Mouse (Mus musculus): ENCODE measurements around the gene Rap1b.
"Not testable (repeated sequence)": the region's sequence is repeated elsewhere in the genome, so short reads cannot be mapped to it uniquely, and the experiment has no call there.

Rap1b gene

DNA sequence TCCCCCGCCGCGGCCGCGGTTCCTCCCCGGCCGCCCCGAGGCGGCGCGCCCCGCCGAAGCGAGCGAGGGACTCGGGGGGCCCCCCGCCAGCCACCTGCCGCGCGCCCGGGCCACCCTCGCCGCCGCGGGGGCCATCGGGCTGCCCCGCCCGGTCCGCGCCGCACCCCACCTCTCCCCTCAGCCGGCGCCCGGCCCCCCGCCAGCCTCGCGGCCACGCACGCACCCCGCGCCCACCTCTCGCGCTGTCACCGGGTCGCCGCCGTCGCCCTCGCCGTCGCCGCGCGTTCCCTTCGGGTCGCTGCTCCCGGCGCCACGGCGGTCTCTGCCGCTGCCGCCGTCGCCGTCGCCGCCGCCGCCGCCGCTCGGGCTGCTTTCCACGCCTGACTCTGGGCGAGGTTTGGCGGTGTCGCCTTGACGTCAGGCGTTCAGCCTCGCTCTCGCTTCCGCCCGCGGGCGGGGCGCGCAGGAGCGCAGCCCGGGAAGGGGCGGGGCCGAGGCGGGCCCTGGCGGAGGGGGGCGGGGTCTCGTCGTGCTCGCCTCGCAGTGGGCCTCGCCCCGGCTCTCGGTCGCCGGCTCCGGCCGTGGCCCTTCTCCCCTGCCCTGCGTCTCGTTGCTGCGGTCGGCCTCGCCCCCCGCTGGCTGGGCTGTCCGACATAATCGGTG lies at the start of gene Rap1b:
TSS of gene Rap1b (minus strand) at position 439 of the 663 bp plus-strand sequence.
- peak; percentile 96 for DNase-seq (ENCODE audit: extremely low spot score, low spot score)

DNA sequence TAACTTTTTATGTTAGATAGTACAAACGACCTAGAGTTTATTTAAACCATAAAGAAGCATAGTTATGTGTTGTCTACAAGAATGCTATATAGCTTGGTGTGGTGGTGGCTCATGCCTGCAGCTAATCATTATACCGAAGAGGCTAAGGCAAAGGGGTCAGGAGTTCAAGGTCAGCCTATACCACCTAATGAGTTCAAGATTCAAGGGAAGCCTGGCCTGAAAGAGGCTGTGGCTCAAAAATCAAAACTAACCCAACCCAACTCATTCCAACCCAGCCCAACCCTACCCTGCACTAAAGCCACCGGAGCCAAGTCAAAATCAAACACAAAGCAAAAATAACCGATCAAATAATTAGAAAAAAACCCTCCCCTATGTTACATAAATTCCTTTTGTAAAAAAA lies 49.4 kb upstream of the Rap1b start:
- no peak for DNase-seq (ENCODE audit: extremely low spot score, low spot score)

DNA sequence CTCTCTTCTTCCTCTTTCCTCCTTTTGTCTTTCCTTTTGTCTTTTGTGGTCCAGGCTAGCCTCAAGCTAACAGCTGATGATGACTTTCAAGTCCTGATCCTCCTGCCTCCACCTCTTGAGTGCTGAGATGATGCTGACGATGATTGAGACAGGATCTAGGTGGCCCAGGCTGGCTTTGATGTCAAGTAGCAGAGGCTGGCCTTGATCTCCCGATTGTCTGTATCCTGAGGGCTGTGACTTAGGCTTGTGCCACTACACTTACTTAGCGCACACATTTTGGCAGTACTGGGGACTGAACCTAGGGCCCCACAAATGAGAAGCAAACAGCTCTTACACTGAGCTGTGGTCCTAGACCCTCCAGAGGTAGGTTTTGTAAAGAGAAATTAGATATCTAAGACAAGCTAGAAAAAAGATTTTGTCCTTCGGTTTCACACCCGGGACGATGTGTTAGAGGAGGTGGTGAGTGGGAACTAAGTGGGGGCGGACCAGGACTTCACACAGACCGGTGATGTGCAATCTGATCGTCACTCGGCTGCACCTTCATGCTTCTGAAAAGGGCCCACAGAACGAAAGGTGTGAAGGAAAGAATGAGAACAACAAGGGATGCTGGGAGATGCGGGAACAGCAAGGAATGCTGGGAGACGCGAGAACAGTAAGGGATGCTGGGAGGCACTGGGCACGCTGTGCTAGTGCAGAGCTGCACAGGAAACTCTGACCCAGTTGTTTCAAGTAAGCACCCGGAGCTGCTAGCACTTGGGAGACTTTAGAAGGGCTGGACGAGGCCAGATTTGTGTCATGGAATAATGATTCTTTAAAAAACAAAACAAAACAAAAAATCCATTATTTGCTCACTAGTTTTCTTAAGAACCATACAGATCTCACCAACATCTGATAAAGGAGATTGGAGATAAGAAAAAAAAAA lies 48.5 kb upstream of the Rap1b start:
- no peak for DNase-seq (ENCODE audit: extremely low spot score, low spot score)

DNA sequence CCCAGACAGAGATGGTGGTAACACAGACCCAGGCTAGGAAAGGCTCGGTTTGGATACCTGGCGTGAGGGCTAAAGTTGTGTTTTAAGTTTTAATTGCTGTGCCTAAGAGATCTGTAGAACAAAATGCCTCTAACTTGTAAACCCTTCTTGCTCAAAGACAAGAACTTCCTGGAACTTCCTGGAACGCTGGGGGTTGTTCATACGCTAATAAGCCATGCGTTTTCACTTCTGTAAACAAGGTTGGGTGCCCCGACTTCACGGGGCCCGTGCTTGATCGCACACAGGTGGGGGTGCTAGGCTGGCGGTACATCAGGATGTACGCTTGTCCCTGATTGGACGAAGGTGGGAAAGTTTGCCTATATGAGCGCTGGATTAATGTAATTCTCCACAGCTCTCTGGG lies 47.3 kb upstream of the Rap1b start:
- DNase-seq (ENCODE audit: extremely low spot score, low spot score): not testable (repeated sequence)

DNA sequence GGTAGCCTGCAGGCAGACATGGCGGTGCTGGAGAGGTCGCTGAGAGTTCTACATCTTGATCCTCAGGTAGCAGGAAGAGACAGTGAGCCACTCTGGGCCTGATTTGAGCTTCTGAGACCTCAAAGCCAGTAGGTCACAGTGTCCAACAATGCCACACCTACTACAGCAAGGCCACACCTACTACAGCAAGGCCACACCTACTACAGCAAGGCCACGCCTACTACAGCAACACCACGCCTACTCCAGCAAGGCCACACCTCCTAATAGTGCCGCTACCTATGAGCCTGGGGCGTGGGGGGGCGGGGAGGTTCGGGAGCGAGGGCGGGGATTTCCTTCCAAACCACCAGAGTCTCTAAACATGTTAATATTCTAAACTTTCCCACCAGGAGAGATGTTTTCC lies 45.5 kb upstream of the Rap1b start:
- DNase-seq (ENCODE audit: extremely low spot score, low spot score): no peak

DNA sequence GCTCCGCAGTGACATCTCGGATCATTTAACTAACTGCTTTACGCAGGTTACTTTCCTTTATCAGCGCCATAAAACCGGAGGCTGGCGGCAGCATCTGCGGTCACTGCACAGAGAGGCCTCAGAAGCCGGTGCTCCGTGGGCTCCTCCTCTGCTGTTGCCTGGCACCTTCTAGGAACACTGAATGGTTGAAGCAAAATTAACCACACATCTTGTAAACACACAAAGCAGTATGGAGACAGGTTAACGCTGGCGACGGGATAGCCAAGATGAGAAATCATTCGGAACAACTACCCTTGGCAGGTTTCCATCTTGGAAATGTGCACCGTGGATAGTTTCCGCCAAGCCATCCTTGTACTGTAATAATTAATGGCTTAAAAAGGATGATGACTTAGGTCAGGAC lies 43.0 kb upstream of the Rap1b start:
- no peak for DNase-seq (ENCODE audit: extremely low spot score, low spot score)

DNA sequence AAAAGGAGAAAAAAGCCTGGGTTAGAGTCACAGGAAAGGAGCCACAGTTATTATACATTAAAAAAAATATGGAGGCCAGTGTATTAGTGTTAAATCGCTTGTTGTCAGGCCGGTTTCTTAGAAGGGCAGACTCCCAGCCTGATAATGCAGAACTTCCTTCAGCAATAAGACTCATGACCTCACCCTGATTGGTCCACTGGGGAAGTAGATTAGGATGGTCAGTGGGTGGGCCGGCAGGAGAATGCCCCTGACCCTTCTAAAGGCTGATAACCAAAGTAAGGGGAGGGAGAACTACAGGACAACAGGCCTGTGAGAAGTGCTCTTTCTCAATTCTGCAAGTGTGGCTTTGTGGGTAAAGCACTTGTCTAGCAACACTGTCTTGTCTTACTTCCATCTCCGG lies 39.5 kb upstream of the Rap1b start:
- DNase-seq (ENCODE audit: extremely low spot score, low spot score): no peak

DNA sequence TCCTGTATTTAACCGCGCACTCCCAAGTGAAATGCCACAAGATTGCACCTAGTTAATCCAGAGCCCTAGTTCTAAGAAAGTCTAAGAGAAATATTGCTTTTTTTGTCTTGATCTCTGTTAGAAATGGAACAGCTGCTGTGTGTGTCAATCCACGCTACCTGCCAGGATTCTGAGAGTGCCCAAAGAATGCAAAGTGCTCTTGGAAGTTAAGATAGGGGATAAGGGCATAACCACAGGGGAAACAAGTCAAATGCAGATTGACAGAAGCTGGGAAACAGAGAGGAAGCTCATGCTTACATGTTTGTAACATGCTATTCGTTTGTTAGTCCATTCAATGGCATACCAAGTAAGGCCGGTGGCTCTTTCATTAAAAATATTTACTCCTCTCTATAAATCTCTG lies 38.9 kb upstream of the Rap1b start:
- no peak for DNase-seq (ENCODE audit: extremely low spot score, low spot score)

DNA sequence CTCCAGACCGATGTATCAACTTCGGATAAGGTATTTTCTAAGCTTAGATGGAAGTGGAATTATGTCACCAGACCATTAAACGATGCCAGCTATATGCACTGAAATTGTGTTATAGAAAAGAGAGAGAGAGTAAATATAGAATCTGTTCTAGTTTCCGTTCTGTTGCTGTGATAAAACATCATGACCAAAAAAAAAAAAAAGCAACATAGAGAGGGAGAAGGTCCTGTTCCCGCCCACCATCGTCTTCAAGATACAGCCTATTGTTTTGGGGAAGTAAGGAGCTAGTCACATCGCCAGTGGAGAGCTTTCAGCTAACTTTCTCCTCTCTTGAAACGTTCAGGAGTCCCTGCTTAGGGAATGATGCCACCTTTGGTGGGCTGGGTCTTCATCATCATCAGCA lies 37.6 kb upstream of the Rap1b start:
- no peak for DNase-seq (ENCODE audit: extremely low spot score, low spot score)

DNA sequence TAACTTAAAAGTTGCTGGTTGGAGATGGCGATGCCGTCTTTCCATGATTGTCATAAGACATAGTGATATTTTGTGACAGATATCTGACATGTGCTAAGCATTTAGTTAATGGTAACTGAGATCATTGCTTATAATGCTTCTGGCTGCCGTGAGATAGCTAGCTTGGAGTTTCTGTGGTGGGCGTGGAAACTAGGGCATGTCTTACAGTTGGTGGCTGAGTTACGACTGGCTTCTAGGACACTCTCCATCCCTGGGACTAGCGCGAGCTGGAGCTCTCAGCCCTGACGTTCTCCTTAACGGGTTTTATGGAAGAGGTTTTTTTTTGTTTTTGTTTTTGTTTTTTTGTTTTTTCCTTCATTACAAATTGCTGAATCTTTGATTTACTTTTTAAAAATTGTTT lies 32.8 kb upstream of the Rap1b start:
- DNase-seq (ENCODE audit: extremely low spot score, low spot score): no peak

DNA sequence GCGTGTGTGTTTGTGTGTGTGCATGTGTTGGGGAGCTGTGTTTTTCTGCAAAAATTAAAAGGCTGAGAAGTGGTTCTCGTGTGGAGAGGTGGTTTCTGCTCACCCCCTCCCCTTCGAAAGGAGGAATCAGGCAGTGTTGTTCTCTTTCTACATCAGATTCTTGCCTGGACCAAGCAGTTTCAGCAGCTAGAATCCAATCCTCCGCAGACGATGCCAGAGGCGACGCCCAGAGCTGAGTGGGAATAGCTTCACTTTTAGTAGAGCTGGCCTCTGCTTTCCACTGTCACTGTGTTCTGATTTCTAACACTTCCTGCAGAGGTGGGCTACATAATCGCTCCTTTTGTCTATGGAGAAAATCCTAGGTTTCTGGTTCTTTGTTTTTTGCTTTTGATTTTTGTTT lies 31.0 kb upstream of the Rap1b start:
- DNase-seq (ENCODE audit: extremely low spot score, low spot score): no peak

DNA sequence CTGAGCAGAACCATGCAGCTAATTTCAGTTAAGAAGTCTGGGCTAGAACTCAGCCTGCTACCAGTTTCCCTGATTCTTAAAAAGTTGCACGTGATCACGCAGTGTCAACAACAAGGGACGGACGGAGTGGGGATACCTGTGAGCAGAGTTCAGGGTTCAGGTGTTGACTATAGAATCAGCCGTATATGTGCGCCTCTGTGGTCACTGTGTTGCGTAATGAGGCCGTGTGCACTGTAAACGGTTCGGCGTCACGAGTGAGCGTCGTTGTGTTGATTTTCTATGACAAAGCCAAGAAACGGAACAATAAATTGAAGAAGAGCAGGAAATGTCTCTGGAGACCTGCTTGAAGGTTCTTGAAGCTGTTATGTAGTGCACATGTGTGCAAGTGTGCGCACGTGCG lies 30.6 kb upstream of the Rap1b start:
- no peak for DNase-seq (ENCODE audit: extremely low spot score, low spot score)

DNA sequence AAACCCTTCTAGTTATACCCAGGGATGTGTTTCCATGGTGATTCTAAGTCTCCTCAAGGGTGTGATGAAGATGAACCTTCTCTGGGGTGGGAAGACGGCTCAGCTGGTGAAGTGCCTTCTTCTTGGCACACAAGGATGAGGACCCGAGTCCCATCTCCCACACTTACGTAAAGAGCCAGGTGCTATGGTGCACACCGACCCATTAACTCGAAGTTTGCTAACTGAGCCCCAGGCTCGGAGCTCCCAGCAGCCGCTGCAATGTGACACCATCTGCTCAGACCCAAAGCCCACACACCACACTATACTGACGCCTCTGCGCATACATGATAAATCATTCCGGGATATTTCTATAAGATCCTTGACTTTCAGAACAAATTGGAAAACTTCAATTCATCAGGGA lies 29.1 kb upstream of the Rap1b start:
- DNase-seq (ENCODE audit: extremely low spot score, low spot score): no peak

DNA sequence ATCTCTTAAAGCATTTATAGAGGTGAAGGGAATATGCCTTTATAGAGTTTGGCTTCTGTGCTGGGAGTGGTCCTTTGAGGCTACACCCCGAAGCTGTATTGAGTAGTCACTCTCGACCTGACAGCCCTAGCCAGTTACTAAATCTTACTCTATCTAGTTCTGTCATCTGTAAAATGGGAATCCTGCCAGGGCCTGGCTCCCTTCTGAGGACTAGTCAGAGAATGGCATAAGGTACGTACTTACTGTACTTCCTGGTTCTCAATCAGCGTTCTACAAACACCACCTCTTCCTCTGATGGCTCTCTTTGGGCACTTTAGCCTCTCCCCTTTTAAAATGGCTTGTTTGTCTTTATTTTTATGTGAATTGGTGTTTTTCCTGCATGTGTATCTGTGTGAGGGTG lies 28.1 kb upstream of the Rap1b start:
- no peak for DNase-seq (ENCODE audit: extremely low spot score, low spot score)

DNA sequence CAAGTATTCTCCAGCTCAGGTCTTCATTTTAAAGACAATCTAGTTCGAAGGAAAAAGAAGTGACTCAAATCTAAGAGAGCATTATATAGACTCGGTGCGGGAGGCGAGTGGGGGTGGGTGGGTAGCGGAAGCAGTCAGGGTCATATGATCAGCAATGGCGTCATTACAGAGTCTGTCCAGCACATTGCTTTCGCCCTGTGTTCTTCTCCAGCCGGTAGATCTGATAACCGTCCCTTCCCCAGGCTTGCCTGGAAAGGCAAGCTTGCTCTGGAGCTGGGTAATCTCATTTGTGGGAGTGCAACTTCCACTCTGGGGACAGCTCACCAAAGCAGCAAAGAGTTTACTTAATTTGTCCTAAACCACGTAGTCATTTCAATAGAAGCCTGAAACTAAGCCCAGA lies 26.6 kb upstream of the Rap1b start:
- no peak for DNase-seq (ENCODE audit: extremely low spot score, low spot score)

DNA sequence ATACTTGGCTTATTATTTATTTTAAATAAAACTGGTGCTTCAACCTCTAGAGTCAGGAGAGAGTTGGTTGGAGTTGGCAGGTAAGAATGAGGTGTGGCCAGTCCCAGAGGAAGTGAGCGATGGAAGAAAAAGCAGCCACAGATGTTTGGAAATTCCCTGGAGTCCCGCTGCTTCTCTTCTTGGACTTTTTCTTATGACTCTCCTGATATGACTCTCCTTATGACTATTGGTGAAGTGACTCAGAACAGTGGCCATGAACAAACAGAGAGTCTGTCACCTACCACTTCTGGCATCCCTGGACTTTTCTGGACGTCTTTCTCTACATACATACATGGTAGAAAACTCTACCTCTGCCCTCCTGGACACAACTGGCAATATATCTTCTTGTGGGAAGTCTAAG lies 21.5 kb upstream of the Rap1b start:
- DNase-seq (ENCODE audit: extremely low spot score, low spot score): no peak

DNA sequence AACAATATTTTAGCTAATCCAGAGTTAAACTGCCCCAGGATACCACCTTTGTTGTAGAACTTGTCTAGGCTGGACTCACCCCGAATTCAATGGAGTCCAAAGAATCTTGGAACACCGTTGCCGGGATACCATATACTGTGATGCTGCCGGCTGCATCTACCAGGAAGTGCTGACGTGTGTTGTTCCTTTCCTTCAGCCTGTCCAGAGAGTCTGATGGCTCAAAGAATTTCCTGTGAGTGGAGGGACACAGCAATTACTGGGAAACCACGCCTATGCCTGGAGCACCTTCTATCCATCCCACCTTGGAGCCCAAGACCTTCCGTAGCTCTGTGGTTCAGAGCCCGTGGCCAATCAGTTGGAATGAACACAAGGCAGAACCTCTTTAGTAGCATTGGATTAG lies 20.8 kb upstream of the Rap1b start:
- DNase-seq (ENCODE audit: extremely low spot score, low spot score): no peak

DNA sequence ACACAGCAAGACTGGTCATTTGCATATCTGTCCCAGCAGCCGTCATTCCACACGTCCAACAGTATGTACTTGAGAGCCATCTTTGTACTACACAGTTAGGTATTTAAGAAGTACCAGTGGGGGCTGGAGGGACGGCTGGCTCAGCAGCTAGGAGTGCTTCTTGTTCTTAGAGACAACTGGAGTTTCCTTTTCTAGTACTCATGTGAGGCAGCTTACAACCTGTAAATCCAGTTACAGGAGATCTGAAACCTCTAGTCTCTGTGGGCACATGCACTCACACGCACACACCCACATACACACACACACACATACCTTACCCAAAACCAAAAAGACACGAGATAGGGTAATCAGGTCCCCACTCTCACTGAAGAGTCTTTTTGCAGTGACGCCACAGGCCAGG lies 18.9 kb upstream of the Rap1b start:
- no peak for DNase-seq (ENCODE audit: extremely low spot score, low spot score)

DNA sequence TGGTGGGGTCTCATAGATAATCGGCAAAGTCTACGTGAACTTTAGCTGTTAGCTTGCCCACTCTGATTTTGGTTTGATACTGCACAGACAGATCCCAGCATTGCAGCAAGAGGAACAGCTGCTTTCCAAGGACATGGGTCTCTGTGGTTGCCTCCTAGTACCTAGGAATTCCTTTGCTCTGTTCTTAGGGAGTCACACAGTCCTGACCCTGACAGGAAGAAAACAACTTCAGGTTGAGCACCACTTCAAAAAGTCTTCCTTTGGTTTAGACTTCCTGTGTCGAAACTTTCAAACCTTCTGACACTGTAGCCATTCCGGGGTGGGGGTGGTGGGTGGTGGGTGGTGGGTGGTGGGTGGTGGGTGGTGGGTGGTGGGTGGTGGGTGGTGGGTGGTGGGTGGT lies 18.4 kb upstream of the Rap1b start:
- DNase-seq (ENCODE audit: extremely low spot score, low spot score): no peak

DNA sequence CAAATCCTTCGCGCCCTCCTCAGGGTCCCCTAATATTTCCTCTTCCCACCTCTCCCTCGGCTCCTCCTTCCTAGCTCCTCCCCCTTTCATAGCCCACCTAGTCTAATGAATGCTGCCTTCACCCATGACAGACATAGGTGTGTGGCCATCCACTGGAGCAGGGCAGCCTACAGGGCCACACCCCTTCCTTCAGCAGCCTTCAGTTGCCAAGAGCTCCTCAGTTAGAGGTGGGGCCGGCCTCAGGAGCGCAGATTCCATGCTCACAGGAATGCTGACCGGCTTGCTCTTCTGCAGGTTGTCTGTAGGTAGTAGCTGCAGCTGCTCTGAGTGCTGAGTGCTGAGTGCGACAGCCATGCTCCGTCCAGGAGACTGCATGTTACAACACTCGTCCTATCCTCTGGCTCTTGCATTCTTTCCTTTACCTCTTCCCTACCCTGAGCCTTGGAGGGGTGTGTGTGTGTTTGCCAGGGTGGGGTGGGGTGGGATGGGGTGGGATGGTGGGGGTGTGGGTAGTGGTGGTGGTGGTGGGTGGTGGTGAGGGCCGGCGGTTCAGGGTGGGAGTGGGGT lies 16.3 kb upstream of the Rap1b start:
- no peak for DNase-seq (ENCODE audit: extremely low spot score, low spot score)

DNA sequence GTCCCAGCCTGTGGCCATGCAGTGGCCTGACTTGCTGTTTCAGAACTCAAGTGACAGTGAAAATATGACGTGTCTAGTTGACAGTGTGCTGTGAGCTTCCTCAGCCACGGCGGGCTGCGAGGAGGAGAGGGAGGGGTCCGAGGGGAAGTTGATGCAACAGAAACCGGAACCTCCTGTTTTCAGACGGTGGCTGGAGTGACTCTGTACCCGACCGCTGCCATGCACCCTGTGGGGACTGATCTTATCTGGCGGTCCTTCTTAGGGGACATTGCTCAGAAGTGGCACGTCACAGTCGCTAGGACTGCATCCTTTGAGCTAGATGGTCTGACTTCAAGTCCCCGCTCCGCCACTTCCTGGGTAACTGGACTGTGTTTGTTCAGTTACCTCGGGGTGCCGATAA lies 15.1 kb upstream of the Rap1b start:
- DNase-seq (ENCODE audit: extremely low spot score, low spot score): no peak

DNA sequence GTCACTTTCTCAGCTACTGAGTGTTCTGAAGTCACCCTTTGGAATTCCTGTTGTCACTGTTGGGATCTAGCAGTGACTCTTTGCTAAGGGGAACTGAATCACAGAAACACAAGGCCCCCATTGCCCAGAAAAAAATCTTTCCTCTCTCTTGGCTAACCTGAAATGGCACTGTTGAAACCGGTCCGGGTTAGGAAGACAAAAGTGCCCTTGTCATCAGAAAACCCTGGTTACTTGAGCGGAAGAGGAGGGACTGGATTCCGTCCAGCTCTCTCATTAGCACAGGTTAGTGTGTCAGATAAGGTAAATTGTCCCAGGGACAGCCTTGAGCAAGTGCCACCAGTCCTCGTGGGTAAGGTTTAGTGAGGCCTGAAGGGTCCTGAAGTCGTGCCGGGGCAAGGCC lies 14.5 kb upstream of the Rap1b start:
- DNase-seq (ENCODE audit: extremely low spot score, low spot score): no peak

DNA sequence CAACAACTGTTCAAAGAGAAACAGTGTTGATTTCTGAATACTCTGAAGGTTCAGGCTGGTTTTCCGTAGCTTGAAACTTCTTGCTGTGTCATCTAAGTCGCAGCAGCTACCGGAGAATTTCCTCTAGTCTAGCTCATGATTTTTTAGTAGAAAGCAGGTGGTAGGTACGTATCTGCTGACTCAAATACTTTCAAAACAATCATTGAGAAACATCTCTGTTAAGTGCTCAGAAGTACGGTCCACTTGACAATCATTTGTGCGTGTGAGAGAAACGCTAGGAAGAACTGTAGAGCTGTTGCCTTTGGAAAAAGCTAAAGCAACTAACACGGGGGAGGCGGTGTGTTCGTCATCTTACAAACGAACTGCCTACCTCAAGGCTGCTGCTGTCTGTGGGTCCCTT lies 14.0 kb upstream of the Rap1b start:
- no peak for DNase-seq (ENCODE audit: extremely low spot score, low spot score)

Data from neural tube, embryonic 10.5 days (tissue).